ENCODE assay signal across 18 mouse cellular contexts in the genomic region with DNA sequence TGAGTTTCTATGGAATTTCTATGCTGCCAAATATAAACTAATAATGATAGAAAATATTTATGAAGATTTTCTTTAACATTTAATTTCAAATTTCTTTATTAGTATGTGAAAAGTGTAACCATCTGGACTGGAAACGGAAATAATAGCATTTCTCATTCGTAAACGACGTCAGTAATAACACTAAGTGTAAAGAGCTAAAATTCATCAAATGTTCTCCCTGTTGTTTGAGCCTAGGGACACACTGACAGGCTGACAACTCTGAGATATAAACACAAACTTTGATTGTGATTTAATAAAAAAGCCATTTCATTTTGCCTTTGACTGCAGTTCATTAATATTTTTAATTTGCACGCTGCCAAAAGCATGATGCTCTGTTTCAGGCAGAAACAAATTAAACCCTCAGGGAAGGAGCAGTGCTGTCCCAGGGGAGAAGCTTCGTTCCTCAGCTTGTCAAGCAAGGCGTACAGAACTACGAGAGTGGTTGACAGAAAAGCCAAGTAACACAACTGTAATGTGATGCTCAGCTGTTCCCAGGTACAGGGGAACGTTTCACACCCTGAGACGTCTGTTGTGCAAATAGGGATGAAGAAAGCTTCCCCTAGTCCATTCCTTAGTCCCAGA.
DNase-seq lines count a peak whose midpoint lies in the region; ATAC-seq lines count a peak whose summit lies in the region.
"Had no signal": no experiment of that assay in that cellular context is flagged by ENCODE, and none has a peak within 500 bp of the region (broad histone marks: within the 10 kb centered on the region; RNA-seq: fewer than 3 reads in every experiment).

No protein-coding gene starts in this region.

- no peak overlapping the region for H3K4me2 ChIP-seq in midbrain, embryonic 11.5 days
- no peak overlapping the region for H3K4me2 ChIP-seq in hindbrain, embryonic 12.5 days (replicated peaks)
- no peak overlapping the region for H3K4me2 ChIP-seq in midbrain, embryonic 14.5 days (ENCODE audit: low read length)
- H3K4me2 ChIP-seq: intestine, embryonic 15.5 days had no signal

- H3K4me3 ChIP-seq in midbrain, embryonic 10.5 days: no peak overlapping the region
- no peak overlapping the region for H3K4me3 ChIP-seq in midbrain, embryonic 11.5 days (ENCODE audit: low read depth, low read length)
- H3K4me3 ChIP-seq in hindbrain, embryonic 12.5 days: no peak overlapping the region
- no peak overlapping the region for H3K4me3 ChIP-seq in midbrain, embryonic 14.5 days (replicated peaks; ENCODE audit: low read depth, low read length)
- H3K4me3 ChIP-seq: heart, adult 2 months; intestine, embryonic 15.5 days; myocyte had no signal

- no peaks in the 10 kb centered on the region for H3K36me3 ChIP-seq in midbrain, embryonic 10.5 days
- no peaks in the 10 kb centered on the region for H3K36me3 ChIP-seq in midbrain, embryonic 11.5 days (ENCODE audit: control insufficient read depth, insufficient read depth, low read length)
- H3K36me3 ChIP-seq in hindbrain, embryonic 12.5 days: no peaks in the 10 kb centered on the region
- H3K36me3 ChIP-seq in midbrain, embryonic 14.5 days (ENCODE audit: control insufficient read depth, insufficient read depth, low read length): no peaks in the 10 kb centered on the region
- H3K36me3 ChIP-seq: intestine, embryonic 15.5 days had no signal

- no peaks in the 10 kb centered on the region for H3K27me3 ChIP-seq in midbrain, embryonic 10.5 days (ENCODE audit: low read depth, poor library complexity, severe bottlenecking)
- H3K27me3 ChIP-seq in midbrain, embryonic 11.5 days (ENCODE audit: control insufficient read depth, insufficient read depth, low read length): no peaks in the 10 kb centered on the region
- H3K27me3 ChIP-seq in hindbrain, embryonic 12.5 days: no peaks in the 10 kb centered on the region
- no peaks in the 10 kb centered on the region for H3K27me3 ChIP-seq in midbrain, embryonic 14.5 days (ENCODE audit: control insufficient read depth, insufficient read depth, low read length)
- H3K27me3 ChIP-seq: intestine, embryonic 15.5 days had no signal

- no peak for ATAC-seq in midbrain, embryonic 11.5 days (ENCODE audit: low FRiP score)
- ATAC-seq in hindbrain, embryonic 12.5 days (ENCODE audit: low FRiP score): peak; percentile 77
- ATAC-seq in midbrain, embryonic 14.5 days (ENCODE audit: low FRiP score, low TSS enrichment): no peak
- ATAC-seq: intestine, embryonic 15.5 days had no signal

- WGBS in midbrain, embryonic 10.5 days: 74% methylated on average over 10 of the region's 10 CpGs
- WGBS in midbrain, embryonic 11.5 days: 62% methylated on average over 10 of the region's 10 CpGs
- WGBS in hindbrain, embryonic 12.5 days: 34% methylated on average over 10 of the region's 10 CpGs
- WGBS in midbrain, embryonic 14.5 days: 39% methylated on average over 10 of the region's 10 CpGs

- H3K9ac ChIP-seq in midbrain, embryonic 11.5 days (ENCODE audit: low read length): no peak overlapping the region
- H3K9ac ChIP-seq in hindbrain, embryonic 12.5 days: no peak overlapping the region
- no peak overlapping the region for H3K9ac ChIP-seq in midbrain, embryonic 14.5 days (replicated peaks; ENCODE audit: low read length)
- H3K9ac ChIP-seq: intestine, embryonic 15.5 days had no signal

- intact Hi-C loops in left cerebral cortex, postnatal 10 days (cut with DNase I): no loop called here
- intact Hi-C loops in left cerebral cortex, postnatal 14 days (cut with DNase I): no loop called here

- no peaks in the 10 kb centered on the region for H3K9me3 ChIP-seq in midbrain, embryonic 10.5 days (replicated peaks)
- no peaks in the 10 kb centered on the region for H3K9me3 ChIP-seq in midbrain, embryonic 11.5 days (ENCODE audit: control insufficient read depth, low read length)
- no peaks in the 10 kb centered on the region for H3K9me3 ChIP-seq in hindbrain, embryonic 12.5 days (replicated peaks)
- no peaks in the 10 kb centered on the region for H3K9me3 ChIP-seq in midbrain, embryonic 14.5 days (ENCODE audit: control insufficient read depth, low read length)
- H3K9me3 ChIP-seq: intestine, embryonic 15.5 days had no signal

- peaks cover 10% of the 10 kb centered on the region; the same call in 1 of the 2 replicates for H3K4me1 ChIP-seq in midbrain, embryonic 10.5 days
- H3K4me1 ChIP-seq in midbrain, embryonic 11.5 days (ENCODE audit: control insufficient read depth, insufficient read depth, low read length): peaks cover 4% of the 10 kb centered on the region; the same call in 1 of the 2 replicates
- peaks cover 8% of the 10 kb centered on the region for H3K4me1 ChIP-seq in hindbrain, embryonic 12.5 days
- H3K4me1 ChIP-seq in midbrain, embryonic 14.5 days (ENCODE audit: control insufficient read depth, insufficient read depth, low read length): peaks cover 10% of the 10 kb centered on the region
- H3K4me1 ChIP-seq: intestine, embryonic 15.5 days had no signal

- H3K27ac ChIP-seq in midbrain, embryonic 10.5 days (replicated peaks): peak overlapping the region; percentile 46; the same call in 1 of the 2 replicates
- H3K27ac ChIP-seq in midbrain, embryonic 11.5 days (ENCODE audit: low read depth, low read length): no peak overlapping the region
- no peak overlapping the region for H3K27ac ChIP-seq in hindbrain, embryonic 12.5 days
- H3K27ac ChIP-seq in midbrain, embryonic 14.5 days (replicated peaks; ENCODE audit: low read depth, low read length): no peak overlapping the region
- H3K27ac ChIP-seq: heart, adult 2 months; intestine, embryonic 15.5 days; kidney, postnatal 0 days; macrophage had no signal

- DNase-seq in midbrain, embryonic 10.5 days (ENCODE audit: low spot score): no peak
- DNase-seq in midbrain, embryonic 11.5 days (ENCODE audit: low spot score, missing footprints): no peak
- peak; percentile 77 for DNase-seq in midbrain, embryonic 14.5 days
- DNase-seq in left cerebral cortex, postnatal 10 days (ENCODE audit: extremely low spot score in 1 of 2, low spot score in 2 of 2): no peak
- DNase-seq in left cerebral cortex, postnatal 14 days (ENCODE audit: low spot score in 2 of 2): no peak
- DNase-seq in adrenal gland, adult 18-20 months (ENCODE audit: low spot score in 2 of 2): no peak
- DNase-seq: adrenal gland, adult 2 months; cerebellum, adult 9-11 months; heart, adult 2 months; layer of hippocampus, adult 9-11 months; lung, adult 2 months; right cerebral cortex, postnatal 4 days; thymus, adult 18-20 months had no signal
